Mouse (Mus musculus): ENCODE measurements around the gene Iqgap3. TPM values are rescaled to one million over a fixed set of nuclear protein-coding genes. Genes with fewer than 3 reads are reported as not detected.

Iqgap3 gene
- 6.8 and 8.2 TPM in 2 replicates for polyA plus RNA-seq (2015; fragmentation: Nextera tagmentation; extraction: Ambion mirVana)

- Histone ChIP-seq H3K27ac (no peak within 1 kb of the TSS), H3K36me3 (ENCODE audit: insufficient read depth, low read length) (no peaks in the 10 kb centered on the region), H3K9ac (ENCODE audit: low read depth, low read length) (peak within 1 kb of the TSS; percentile 19; the same call in 1 of the 2 replicates), H3K27me3 (ENCODE audit: insufficient read depth, low read length) (no peaks in the 10 kb centered on the region), H3K9me3 (replicated peaks; ENCODE audit: low read length) (no peaks in the 10 kb centered on the region), H3K4me3 (replicated peaks; ENCODE audit: low read depth, low read length) (peak within 1 kb of the TSS; percentile 63), H3K4me1 (replicated peaks; ENCODE audit: insufficient read depth, low read length) (peaks cover 6% of the 10 kb centered on the region; the same call in 1 of the 2 replicates), H3K4me2 (ENCODE audit: low read length) (peak within 1 kb of the TSS; percentile 82)
- peak; percentile 77 for ATAC-seq (replicated peaks; ENCODE audit: low FRiP score, low read depth)
- no peak for TF ChIP-seq CTCF (IDR thresholded peaks at IDR 0.05; ENCODE audit: low read depth)
- DNase-seq (ENCODE audit: low spot score) = peak; percentile 95
- WGBS = 18% methylated on average over 33 of the region's 33 CpGs
Observed at GRCm38 (mm10) chr3:88081345-88082223, at the start of gene Iqgap3. Gene Iqgap3 (plus strand): TSS chr3:88081971.

- Histone ChIP-seq H3K9ac (ENCODE audit: low read depth, low read length) (no peak overlapping the region), H3K36me3 (ENCODE audit: insufficient read depth, low read length) (no peaks in the 10 kb centered on the region), H3K4me3 (replicated peaks; ENCODE audit: low read depth, low read length) (no peak overlapping the region), H3K4me1 (replicated peaks; ENCODE audit: insufficient read depth, low read length) (no peaks in the 10 kb centered on the region), H3K9me3 (replicated peaks; ENCODE audit: low read length) (no peaks in the 10 kb centered on the region), H3K27me3 (ENCODE audit: insufficient read depth, low read length) (no peaks in the 10 kb centered on the region), H3K27ac (no peak overlapping the region), H3K4me2 (ENCODE audit: low read length) (no peak overlapping the region)
- no peak for TF ChIP-seq CTCF (IDR thresholded peaks at IDR 0.05; ENCODE audit: low read depth)
- 57% methylated on average over 5 of the region's 5 CpGs for WGBS
- ATAC-seq (replicated peaks; ENCODE audit: low FRiP score, low read depth) = no peak
- DNase-seq (ENCODE audit: low spot score) = no peak
Observed at GRCm38 (mm10) chr3:88033506-88033905, 48.3 kb upstream of the Iqgap3 start.

- no peak for DNase-seq (ENCODE audit: low spot score)
- no peaks in the 10 kb centered on the region for H3K36me3 ChIP-seq (ENCODE audit: insufficient read depth, low read length)
- no peak for ATAC-seq (replicated peaks; ENCODE audit: low FRiP score, low read depth)
- H3K4me1 ChIP-seq (replicated peaks; ENCODE audit: insufficient read depth, low read length) = no peaks in the 10 kb centered on the region
- no peak for TF ChIP-seq CTCF (IDR thresholded peaks at IDR 0.05; ENCODE audit: low read depth)
- no peak overlapping the region for H3K27ac ChIP-seq
- no peaks in the 10 kb centered on the region for H3K9me3 ChIP-seq (replicated peaks; ENCODE audit: low read length)
- no peak overlapping the region for H3K4me2 ChIP-seq (ENCODE audit: low read length)
- WGBS = 55% methylated on average over 1 of the region's 1 CpGs
- no peaks in the 10 kb centered on the region for H3K27me3 ChIP-seq (ENCODE audit: insufficient read depth, low read length)
- no peak overlapping the region for H3K9ac ChIP-seq (ENCODE audit: low read depth, low read length)
- no peak overlapping the region for H3K4me3 ChIP-seq (replicated peaks; ENCODE audit: low read depth, low read length)
Observed at GRCm38 (mm10) chr3:88035561-88036293, 46.0 kb upstream of the Iqgap3 start.

GRCm38 (mm10) chr3:88042661-88043421 is 38.9 kb upstream of the Iqgap3 start, which contains the start of gene Gpatch4:
Gene Gpatch4 (plus strand): TSS chr3:88043108.
- DNase-seq (ENCODE audit: low spot score) = peak; percentile 95
- Histone ChIP-seq H3K4me2 (ENCODE audit: low read length) (peak within 1 kb of the TSS; percentile 75), H3K4me1 (replicated peaks; ENCODE audit: insufficient read depth, low read length) (peaks cover 3% of the 10 kb centered on the region; the same call in 1 of the 2 replicates), H3K27ac (peak within 1 kb of the TSS; percentile 50; the same call in 1 of the 2 replicates), H3K4me3 (replicated peaks; ENCODE audit: low read depth, low read length) (peak within 1 kb of the TSS; percentile 64), H3K9ac (ENCODE audit: low read depth, low read length) (peak within 1 kb of the TSS; percentile 52), H3K27me3 (ENCODE audit: insufficient read depth, low read length) (no peaks in the 10 kb centered on the region), H3K9me3 (replicated peaks; ENCODE audit: low read length) (no peaks in the 10 kb centered on the region), H3K36me3 (ENCODE audit: insufficient read depth, low read length) (no peaks in the 10 kb centered on the region)
- no peak for TF ChIP-seq CTCF (IDR thresholded peaks at IDR 0.05; ENCODE audit: low read depth)
- ATAC-seq (replicated peaks; ENCODE audit: low FRiP score, low read depth) = peak; percentile 93
- 10% methylated on average over 36 of the region's 36 CpGs for WGBS

GRCm38 (mm10) chr3:88049532-88049931 is 32.2 kb upstream of the Iqgap3 start:
- Histone ChIP-seq H3K9ac (ENCODE audit: low read depth, low read length) (no peak overlapping the region), H3K27me3 (ENCODE audit: insufficient read depth, low read length) (no peaks in the 10 kb centered on the region), H3K4me2 (ENCODE audit: low read length) (no peak overlapping the region), H3K27ac (no peak overlapping the region), H3K9me3 (replicated peaks; ENCODE audit: low read length) (no peaks in the 10 kb centered on the region), H3K4me1 (replicated peaks; ENCODE audit: insufficient read depth, low read length) (no peaks in the 10 kb centered on the region), H3K4me3 (replicated peaks; ENCODE audit: low read depth, low read length) (no peak overlapping the region), H3K36me3 (ENCODE audit: insufficient read depth, low read length) (peaks cover 29% of the 10 kb centered on the region; the same call in 1 of the 2 replicates)
- 86% methylated on average over 3 of the region's 3 CpGs for WGBS
- DNase-seq (ENCODE audit: low spot score) (no peak), ATAC-seq (replicated peaks; ENCODE audit: low FRiP score, low read depth) (no peak)
- no peak for TF ChIP-seq CTCF (IDR thresholded peaks at IDR 0.05; ENCODE audit: low read depth)

Data from kidney, postnatal 0 days (tissue).